ENCODE assay signal across 8 mouse cellular contexts in the genomic region with DNA sequence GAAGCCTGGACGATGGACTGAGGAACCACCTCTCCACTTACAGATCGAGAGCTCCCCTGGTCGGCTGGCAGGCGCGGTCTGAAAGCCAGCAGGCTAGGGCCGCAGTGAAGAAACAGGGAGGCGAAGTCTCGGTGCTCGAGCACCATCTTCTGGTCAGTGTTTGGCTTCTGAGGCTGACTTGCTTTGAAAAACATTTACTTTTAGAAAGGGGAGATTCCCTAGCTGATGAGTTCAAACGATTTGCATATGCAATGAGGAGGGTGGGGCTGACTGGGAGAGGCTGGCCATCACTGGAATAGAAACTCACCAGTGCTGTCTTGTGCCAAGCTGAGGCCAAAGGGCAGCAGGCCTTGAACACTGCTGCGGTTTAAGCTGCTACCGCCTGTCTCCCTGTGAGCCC. TPM values are rescaled to one million over a fixed set of nuclear protein-coding genes. Genes with fewer than 3 reads are reported as not detected.
DNase-seq lines count a peak whose midpoint lies in the region; ATAC-seq and TF ChIP-seq lines count a peak whose summit lies in the region.

No protein-coding gene starts in this region.

- peaks cover 57% of the 10 kb centered on the region for H3K27me3 ChIP-seq in heart, embryonic 12.5 days (replicated peaks)
- H3K27me3 ChIP-seq in cerebellum, adult 2 months (ENCODE audit: control insufficient read depth, insufficient read depth, low read length), result no peaks in the 10 kb centered on the region

- H3K9ac ChIP-seq in heart, embryonic 12.5 days, result no peak overlapping the region

- H3K4me3 ChIP-seq in heart, embryonic 12.5 days, result no peak overlapping the region
- H3K4me3 ChIP-seq in cerebellum, adult 2 months (replicated peaks; ENCODE audit: insufficient read depth, low read depth, low read length), result no peak overlapping the region

- no peaks in the 10 kb centered on the region for H3K4me1 ChIP-seq in heart, embryonic 12.5 days (replicated peaks)
- peaks cover 19% of the 10 kb centered on the region for H3K4me1 ChIP-seq in cerebellum, adult 2 months (ENCODE audit: control insufficient read depth, insufficient read depth, low read length)

- peaks cover 13% of the 10 kb centered on the region for H3K36me3 ChIP-seq in heart, embryonic 12.5 days

- WGBS in heart, embryonic 12.5 days, result 14% methylated on average over 12 of the region's 12 CpGs
- WGBS in cerebellum, adult 2 months, result 14% methylated on average over 12 of the region's 12 CpGs

- no peak for TF ChIP-seq POLR2A in cerebellum, adult 2 months (IDR thresholded peaks at IDR 0.05; ENCODE audit: borderline replicate concordance, insufficient read depth, low read length)

- peak; percentile 82 for TF ChIP-seq CTCF in cerebellum, adult 2 months (IDR thresholded peaks at IDR 0.05; ENCODE audit: borderline replicate concordance, insufficient read depth, low read depth, low read length)

- ATAC-seq in heart, embryonic 12.5 days (ENCODE audit: insufficient number of reproducible peaks, low FRiP score), result no peak
- peak; percentile 84 for ATAC-seq in frontal cortex, adult (ENCODE audit: low TSS enrichment)

- no peaks in the 10 kb centered on the region for H3K9me3 ChIP-seq in heart, embryonic 12.5 days (replicated peaks)

- no peak overlapping the region for H3K27ac ChIP-seq in heart, embryonic 12.5 days (ENCODE audit: poor library complexity, severe bottlenecking)
- H3K27ac ChIP-seq in cerebellum, adult 2 months (ENCODE audit: insufficient read depth, low read length), result no peak overlapping the region

- no peak overlapping the region for H3K4me2 ChIP-seq in heart, embryonic 12.5 days

- peak; percentile 8 to 26 for DNase-seq in heart, adult 18-20 months
- peak; percentile 74 to 76 for DNase-seq in cerebellum, adult 2 months
- DNase-seq in kidney, postnatal 10 days, result peak; percentile 83
- DNase-seq in lung, adult 18-20 months, result peak; percentile 21 to 38
- DNase-seq in ovary, postnatal 10 days (ENCODE audit: low spot score), result peak; percentile 29
- no peak for DNase-seq in thymus, postnatal 14 days

RNA-seq across cellular contexts. Expression of a gene that starts 24.7 kb away (rescaled TPM):
- under 1 TPM in 1 of 2 experiments, not detected in 1; 0.07 TPM for total RNA-seq in heart, adult 18-20 months (2021)
- 0.10 and 0.14 TPM in 2 replicates for polyA plus RNA-seq in heart, embryonic 12.5 days (2016; fragmentation: Nextera tagmentation; extraction: Ambion mirVana)
- 44.5 and 51.9 TPM in 2 replicates for polyA plus RNA-seq in cerebellum, adult 2 months (2012; rRNA removed)

Comparison
In these comparisons a context has a peak if more than half of its experiments do, and no peak if none do; other contexts are left out.
1. RNA of a gene that starts 24.7 kb away (polyA plus RNA-seq): 44.5 to 51.9 TPM in cerebellum, adult 2 months; 0.10 to 0.14 TPM in heart, embryonic 12.5 days; every median in the first group is over 10 times any median in the second.